Mouse (Mus musculus): Measurements from ENCODE around the gene Gdpd5. TPM values are rescaled to one million over a fixed set of nuclear protein-coding genes. Genes with fewer than 3 reads are reported as not detected.
A peak's percentile ranks its signal among the peaks of the same experiment; 100 is the strongest.

The Gdpd5 gene
- polyA plus RNA-seq, 1 experiment from 2014 or later, result 15.0 TPM

GRCm38 (mm10) chr7:99432863-99433262, 51.6 kb downstream of the Gdpd5 start:
- no peak for ATAC-seq (ENCODE audit: low read depth)
- Histone ChIP-seq H3K4me1 (ENCODE audit: control insufficient read depth, insufficient read depth, low read length) (peaks cover 12% of the 10 kb centered on the region), H3K4me3 (ENCODE audit: low read depth, low read length) (no peak overlapping the region), H3K27me3 (replicated peaks; ENCODE audit: control insufficient read depth, insufficient read depth, low read length) (no peaks in the 10 kb centered on the region), H3K9ac (ENCODE audit: low read depth, low read length) (no peak overlapping the region), H3K9me3 (ENCODE audit: control insufficient read depth, low read length) (no peaks in the 10 kb centered on the region), H3K27ac (replicated peaks; ENCODE audit: low read depth, low read length) (no peak overlapping the region), H3K36me3 (ENCODE audit: control insufficient read depth, insufficient read depth, low read length) (no peaks in the 10 kb centered on the region), H3K4me2 (ENCODE audit: low read depth, low read length) (no peak overlapping the region)
- DNase-seq (ENCODE audit: low spot score), result no peak
- 81% methylated on average over 6 of the region's 6 CpGs for WGBS

GRCm38 (mm10) chr7:99434672-99435250, 53.5 kb downstream of the Gdpd5 start:
- H3K27me3 ChIP-seq (replicated peaks; ENCODE audit: control insufficient read depth, insufficient read depth, low read length), result no peaks in the 10 kb centered on the region
- no peaks in the 10 kb centered on the region for H3K9me3 ChIP-seq (ENCODE audit: control insufficient read depth, low read length)
- 0 out of 2 replicates have a peak overlapping the region, but pooled peaks have one; percentile 6 for H3K9ac ChIP-seq (ENCODE audit: low read depth, low read length)
- no peak overlapping the region for H3K27ac ChIP-seq (replicated peaks; ENCODE audit: low read depth, low read length)
- WGBS, result 44% methylated on average over 12 of the region's 12 CpGs
- no peak for DNase-seq (ENCODE audit: low spot score)
- H3K4me1 ChIP-seq (ENCODE audit: control insufficient read depth, insufficient read depth, low read length), result peaks cover 12% of the 10 kb centered on the region; the same call in 1 of the 2 replicates
- no peak for ATAC-seq (ENCODE audit: low read depth)
- H3K4me3 ChIP-seq (ENCODE audit: low read depth, low read length), result no peak overlapping the region
- no peak overlapping the region for H3K4me2 ChIP-seq (ENCODE audit: low read depth, low read length)
- no peaks in the 10 kb centered on the region for H3K36me3 ChIP-seq (ENCODE audit: control insufficient read depth, insufficient read depth, low read length)

GRCm38 (mm10) chr7:99436530-99436929, 55.3 kb downstream of the Gdpd5 start:
- no peak for ATAC-seq (ENCODE audit: low read depth)
- 3% methylated on average over 4 of the region's 4 CpGs for whole genome bisulfite sequencing

GRCm38 (mm10) chr7:99438881-99439280, 57.7 kb downstream of the Gdpd5 start:
- no peak overlapping the region for H3K27ac ChIP-seq (replicated peaks; ENCODE audit: low read depth, low read length)
- no peaks in the 10 kb centered on the region for H3K36me3 ChIP-seq (ENCODE audit: control insufficient read depth, insufficient read depth, low read length)
- no peak overlapping the region for H3K4me2 ChIP-seq (ENCODE audit: low read depth, low read length)
- no peak overlapping the region for H3K9ac ChIP-seq (ENCODE audit: low read depth, low read length)
- no peak overlapping the region for H3K4me3 ChIP-seq (ENCODE audit: low read depth, low read length)
- peaks cover 14% of the 10 kb centered on the region for H3K4me1 ChIP-seq (ENCODE audit: control insufficient read depth, insufficient read depth, low read length)
- no peaks in the 10 kb centered on the region for H3K9me3 ChIP-seq (ENCODE audit: control insufficient read depth, low read length)
- no peaks in the 10 kb centered on the region for H3K27me3 ChIP-seq (replicated peaks; ENCODE audit: control insufficient read depth, insufficient read depth, low read length)
- DNase-seq (ENCODE audit: low spot score), result no peak
- no peak for ATAC-seq (ENCODE audit: low read depth)
- WGBS, result 71% methylated on average over 10 of the region's 10 CpGs

More at GRCm38 (mm10) chr7:99436530-99436929, 55.3 kb downstream of the Gdpd5 start:
- Histone ChIP-seq H3K4me2 (ENCODE audit: low read depth, low read length) (no peak overlapping the region), H3K4me1 (ENCODE audit: control insufficient read depth, insufficient read depth, low read length) (peaks cover 17% of the 10 kb centered on the region), H3K27ac (replicated peaks; ENCODE audit: low read depth, low read length) (no peak overlapping the region), H3K9me3 (ENCODE audit: control insufficient read depth, low read length) (no peaks in the 10 kb centered on the region), H3K36me3 (ENCODE audit: control insufficient read depth, insufficient read depth, low read length) (no peaks in the 10 kb centered on the region), H3K4me3 (ENCODE audit: low read depth, low read length) (no peak overlapping the region), H3K9ac (ENCODE audit: low read depth, low read length) (no peak overlapping the region), H3K27me3 (replicated peaks; ENCODE audit: control insufficient read depth, insufficient read depth, low read length) (no peaks in the 10 kb centered on the region)
- no peak for DNase-seq (ENCODE audit: low spot score)

- Histone ChIP-seq H3K27ac (replicated peaks; ENCODE audit: low read depth, low read length) (no peak overlapping the region; the same call in 1 of the 2 replicates), H3K9ac (ENCODE audit: low read depth, low read length) (peak overlapping the region; percentile 16; the same call in 1 of the 2 replicates), H3K4me2 (ENCODE audit: low read depth, low read length) (no peak overlapping the region), H3K4me1 (ENCODE audit: control insufficient read depth, insufficient read depth, low read length) (peaks cover 14% of the 10 kb centered on the region), H3K27me3 (replicated peaks; ENCODE audit: control insufficient read depth, insufficient read depth, low read length) (no peaks in the 10 kb centered on the region), H3K36me3 (ENCODE audit: control insufficient read depth, insufficient read depth, low read length) (no peaks in the 10 kb centered on the region), H3K4me3 (ENCODE audit: low read depth, low read length) (no peak overlapping the region), H3K9me3 (ENCODE audit: control insufficient read depth, low read length) (no peaks in the 10 kb centered on the region)
- 16% methylated on average over 5 of the region's 6 CpGs for WGBS
- ATAC-seq (ENCODE audit: low read depth) (peak; percentile 31), DNase-seq (ENCODE audit: low spot score) (peak; percentile 63)
Measured at GRCm38 (mm10) chr7:99441534-99442072, 60.4 kb downstream of the Gdpd5 start.

- Histone ChIP-seq H3K9ac (ENCODE audit: low read depth, low read length) (no peak overlapping the region), H3K27me3 (replicated peaks; ENCODE audit: control insufficient read depth, insufficient read depth, low read length) (no peaks in the 10 kb centered on the region), H3K36me3 (ENCODE audit: control insufficient read depth, insufficient read depth, low read length) (no peaks in the 10 kb centered on the region), H3K4me3 (ENCODE audit: low read depth, low read length) (no peak overlapping the region), H3K27ac (replicated peaks; ENCODE audit: low read depth, low read length) (no peak overlapping the region), H3K4me1 (ENCODE audit: control insufficient read depth, insufficient read depth, low read length) (peaks cover 12% of the 10 kb centered on the region), H3K4me2 (ENCODE audit: low read depth, low read length) (no peak overlapping the region), H3K9me3 (ENCODE audit: control insufficient read depth, low read length) (no peaks in the 10 kb centered on the region)
- no peak for DNase-seq (ENCODE audit: low spot score)
- ATAC-seq (ENCODE audit: low read depth), result no peak
- WGBS, result 53% methylated on average over 5 of the region's 5 CpGs
Measured at GRCm38 (mm10) chr7:99443164-99443563, 62.0 kb downstream of the Gdpd5 start.

- ATAC-seq (ENCODE audit: low read depth) (no peak), DNase-seq (ENCODE audit: low spot score) (no peak)
- no peak overlapping the region for H3K4me2 ChIP-seq (ENCODE audit: low read depth, low read length)
- no peak overlapping the region for H3K27ac ChIP-seq (replicated peaks; ENCODE audit: low read depth, low read length)
- no peaks in the 10 kb centered on the region for H3K36me3 ChIP-seq (ENCODE audit: control insufficient read depth, insufficient read depth, low read length)
- 65% methylated on average over 6 of the region's 6 CpGs for WGBS
- no peak overlapping the region for H3K9ac ChIP-seq (ENCODE audit: low read depth, low read length)
- H3K4me1 ChIP-seq (ENCODE audit: control insufficient read depth, insufficient read depth, low read length), result peaks cover 12% of the 10 kb centered on the region
- H3K9me3 ChIP-seq (ENCODE audit: control insufficient read depth, low read length), result no peaks in the 10 kb centered on the region
- H3K27me3 ChIP-seq (replicated peaks; ENCODE audit: control insufficient read depth, insufficient read depth, low read length), result no peaks in the 10 kb centered on the region
- H3K4me3 ChIP-seq (ENCODE audit: low read depth, low read length), result no peak overlapping the region
Measured at GRCm38 (mm10) chr7:99444012-99444411, 62.8 kb downstream of the Gdpd5 start.

- Histone ChIP-seq H3K27me3 (replicated peaks; ENCODE audit: control insufficient read depth, insufficient read depth, low read length) (no peaks in the 10 kb centered on the region), H3K4me2 (ENCODE audit: low read depth, low read length) (no peak overlapping the region), H3K4me1 (ENCODE audit: control insufficient read depth, insufficient read depth, low read length) (peaks cover 12% of the 10 kb centered on the region), H3K4me3 (ENCODE audit: low read depth, low read length) (no peak overlapping the region), H3K27ac (replicated peaks; ENCODE audit: low read depth, low read length) (no peak overlapping the region), H3K9ac (ENCODE audit: low read depth, low read length) (no peak overlapping the region), H3K9me3 (ENCODE audit: control insufficient read depth, low read length) (no peaks in the 10 kb centered on the region), H3K36me3 (ENCODE audit: control insufficient read depth, insufficient read depth, low read length) (no peaks in the 10 kb centered on the region)
- DNase-seq (ENCODE audit: low spot score), result no peak
- WGBS, result 90% methylated on average over 2 of the region's 2 CpGs
- no peak for ATAC-seq (ENCODE audit: low read depth)
Measured at GRCm38 (mm10) chr7:99445833-99446232, 64.6 kb downstream of the Gdpd5 start.

GRCm38 (mm10) chr7:99447323-99447722, 66.1 kb downstream of the Gdpd5 start:
- no peak overlapping the region for H3K4me3 ChIP-seq (ENCODE audit: low read depth, low read length)
- H3K27me3 ChIP-seq (replicated peaks; ENCODE audit: control insufficient read depth, insufficient read depth, low read length), result no peaks in the 10 kb centered on the region
- no peak for DNase-seq (ENCODE audit: low spot score)
- no peaks in the 10 kb centered on the region for H3K9me3 ChIP-seq (ENCODE audit: control insufficient read depth, low read length)
- H3K36me3 ChIP-seq (ENCODE audit: control insufficient read depth, insufficient read depth, low read length), result no peaks in the 10 kb centered on the region
- no peak for ATAC-seq (ENCODE audit: low read depth)
- 0 out of 2 replicates have a peak overlapping the region, but pooled peaks have one; percentile 5 for H3K9ac ChIP-seq (ENCODE audit: low read depth, low read length)
- no peaks in the 10 kb centered on the region for H3K4me1 ChIP-seq (ENCODE audit: control insufficient read depth, insufficient read depth, low read length)
- 51% methylated on average over 5 of the region's 5 CpGs for WGBS
- no peak overlapping the region for H3K27ac ChIP-seq (replicated peaks; ENCODE audit: low read depth, low read length)
- H3K4me2 ChIP-seq (ENCODE audit: low read depth, low read length), result no peak overlapping the region
